Mouse (Mus musculus): ENCODE results near the gene Pbdc1. TPM values are rescaled to one million over a fixed set of nuclear protein-coding genes. Genes with fewer than 3 reads are reported as not detected.
"Not testable (repeated sequence)": the region's sequence is repeated elsewhere in the genome, so short reads cannot be mapped to it uniquely, and the experiment has no call there.

The Pbdc1 gene
- 10 to 100 TPM; 15.5 to 19.2 TPM for total RNA-seq (2021)

DNA sequence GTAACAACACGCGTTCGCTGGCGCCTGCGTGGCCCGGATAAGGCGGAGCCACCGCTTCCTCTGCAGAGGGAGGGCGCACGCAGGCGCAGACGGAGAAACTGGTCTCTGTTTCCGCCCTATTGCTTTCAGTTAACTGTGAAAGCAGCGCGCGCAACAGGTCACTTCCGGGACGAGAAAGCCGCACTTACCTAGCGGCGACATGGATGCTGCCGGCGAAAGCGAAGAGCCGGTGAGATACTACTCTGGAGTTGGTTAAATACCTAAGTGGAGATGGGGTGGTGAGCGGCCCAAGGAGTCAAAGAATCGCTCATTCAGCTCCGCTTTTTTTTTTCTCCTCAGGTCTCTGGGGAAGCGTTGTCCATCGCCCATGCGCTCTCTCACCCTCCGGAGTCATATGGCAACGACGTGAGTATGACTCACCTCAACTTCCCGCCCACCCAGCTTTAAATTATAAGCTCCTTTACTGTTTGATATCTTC lies at the start of gene Pbdc1:
Pbdc1 (plus strand) TSS at position 142 of the 478 bp plus-strand sequence.
- DNase-seq, result peak; percentile 90
- intact Hi-C loops (cut with DNase I), result no loop called here

DNA sequence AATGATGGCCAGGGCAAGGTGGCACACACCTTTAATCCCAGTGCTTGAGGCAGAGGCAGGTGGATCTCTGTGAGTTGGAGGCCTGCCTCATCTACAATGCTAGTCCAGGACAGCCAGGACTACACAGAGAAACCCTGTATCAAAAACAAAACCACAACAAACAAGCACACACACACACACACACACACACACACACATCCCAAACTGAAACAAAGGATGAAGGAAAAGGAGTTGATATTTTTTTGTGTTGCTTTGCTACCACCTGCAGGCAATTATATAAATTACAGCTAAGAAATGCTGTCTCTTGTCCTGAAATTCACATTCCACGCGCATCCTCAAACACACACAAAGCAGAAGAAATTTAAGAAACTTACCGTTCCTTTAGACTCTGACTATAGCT lies 41.9 kb upstream of the Pbdc1 start:
- intact Hi-C loops (cut with DNase I), result no loop called here
- no peak for DNase-seq

DNA sequence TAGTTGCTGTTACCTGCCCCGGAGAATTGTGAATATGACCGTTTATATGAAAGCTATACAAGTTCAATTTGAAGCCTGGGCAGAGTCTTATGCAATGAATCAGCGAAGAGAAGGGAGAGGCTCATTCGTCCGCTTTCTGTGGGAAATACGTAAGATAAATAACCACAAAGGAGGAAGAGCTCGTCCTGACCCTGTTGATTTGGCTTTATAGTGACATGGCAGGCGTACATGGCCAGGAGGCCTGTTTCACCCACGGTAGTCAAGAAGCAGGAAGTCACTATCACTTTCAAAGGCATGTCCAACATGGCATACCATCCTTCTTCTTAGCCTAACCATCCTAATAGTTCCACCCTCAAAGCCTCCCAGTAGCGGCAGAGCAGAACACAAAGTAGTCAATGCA lies 15.3 kb upstream of the Pbdc1 start:
- no peak for DNase-seq
- intact Hi-C loops (cut with DNase I), result no loop called here

DNA sequence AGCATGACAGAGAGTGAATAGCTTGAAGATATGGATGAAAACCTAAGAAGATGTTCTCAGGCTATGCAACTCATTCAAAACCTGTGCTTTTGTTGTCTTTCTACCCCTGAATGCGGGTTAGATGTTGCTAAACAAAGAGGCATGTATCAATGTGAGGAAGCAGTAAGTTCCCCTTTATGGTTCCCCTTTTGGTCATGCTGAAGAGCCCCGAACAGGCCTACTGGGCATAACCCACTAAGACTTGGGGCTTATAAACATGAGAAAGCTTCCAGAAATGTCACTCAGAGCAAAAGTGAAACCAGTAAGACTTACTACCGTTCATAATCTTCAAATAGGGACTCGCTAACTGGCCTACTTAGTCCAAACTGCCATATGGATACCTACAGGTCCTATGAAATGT lies 14.8 kb upstream of the Pbdc1 start:
- no peak for DNase-seq
- intact Hi-C loops (cut with DNase I), result no loop called here

DNA sequence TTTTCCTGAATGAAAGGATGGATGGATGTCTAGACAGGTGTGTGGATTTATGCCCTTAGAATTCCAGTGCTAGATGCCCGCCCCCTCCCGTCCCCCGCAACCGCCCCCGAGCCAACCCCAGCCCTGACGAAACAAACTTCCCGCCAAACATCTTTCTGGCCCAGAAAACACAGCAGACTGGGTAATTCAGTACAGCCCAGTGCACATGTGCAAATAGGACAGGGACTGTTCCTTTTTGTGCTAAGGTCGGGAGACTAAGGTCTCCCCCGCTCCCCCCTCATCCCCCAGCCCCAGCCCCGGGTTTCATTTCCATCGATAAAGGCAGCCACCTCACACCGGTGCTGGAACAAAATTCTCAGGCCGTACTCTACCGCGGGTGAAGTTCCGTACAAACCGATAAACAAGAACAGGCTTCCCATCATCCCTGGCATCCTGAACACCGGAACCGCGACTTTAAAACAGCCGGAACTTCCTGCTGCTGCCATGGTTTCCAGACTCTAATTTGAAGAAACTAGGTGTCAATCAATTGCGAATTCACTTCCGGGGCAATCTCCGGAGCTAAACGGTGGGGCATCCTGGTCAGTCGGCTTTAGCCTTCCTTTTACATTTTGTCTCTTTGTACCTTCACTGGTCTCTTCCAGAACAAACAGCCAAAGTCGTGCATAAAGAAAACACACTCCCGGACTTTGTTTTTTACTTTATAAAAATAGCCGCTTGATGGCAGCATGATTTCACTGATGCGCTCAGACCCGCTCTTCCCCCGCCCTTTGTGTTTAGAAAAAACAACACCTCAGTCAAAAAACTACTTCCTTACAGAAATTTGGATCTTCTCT lies 9.7 kb upstream of the Pbdc1 start:
- DNase-seq, result peak; percentile 63
- intact Hi-C loops (cut with DNase I), result no loop called here

DNA sequence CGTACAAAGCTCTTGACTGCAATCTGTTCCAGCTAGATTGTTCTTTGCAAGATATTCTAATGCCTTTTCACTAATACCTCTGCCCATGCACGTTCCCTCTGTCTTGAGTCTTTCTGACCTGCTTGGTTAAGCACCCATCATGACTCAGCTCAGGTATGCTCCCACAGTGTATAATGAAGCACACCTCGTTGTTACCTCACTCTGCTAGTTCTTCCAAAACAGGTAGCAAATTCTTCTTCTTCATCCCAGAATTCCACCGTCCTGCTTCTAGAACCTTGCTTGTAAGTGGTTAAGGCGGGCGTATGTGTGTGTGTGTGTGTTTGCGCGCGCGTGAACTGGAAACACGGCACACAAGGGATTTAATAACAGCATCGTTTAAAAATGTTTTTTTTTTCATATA lies 405 bp upstream of the Pbdc1 start:
- intact Hi-C loops (cut with DNase I), result no loop called here
- DNase-seq, result no peak

DNA sequence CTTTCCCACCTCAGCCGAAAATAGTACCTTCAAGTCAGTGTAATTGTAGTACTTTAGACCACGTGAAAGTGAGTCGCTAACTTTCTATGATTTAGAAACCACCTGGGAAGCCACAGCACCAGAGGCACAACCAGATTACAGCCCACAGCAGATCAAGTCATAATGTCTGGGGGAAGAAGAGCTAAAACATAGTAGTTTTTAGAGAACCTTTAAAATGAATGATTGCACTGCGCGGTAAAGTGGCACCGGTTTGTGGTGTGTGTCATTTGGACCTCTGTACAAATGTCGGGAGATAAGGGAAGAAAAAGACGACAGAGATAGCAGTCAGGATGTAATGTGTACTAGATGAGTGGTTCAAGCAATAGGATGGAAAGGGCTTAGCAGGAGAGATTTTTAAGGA lies 540 bp downstream of the Pbdc1 start:
- DNase-seq, result no peak
- intact Hi-C loops (cut with DNase I), result no loop called here

DNA sequence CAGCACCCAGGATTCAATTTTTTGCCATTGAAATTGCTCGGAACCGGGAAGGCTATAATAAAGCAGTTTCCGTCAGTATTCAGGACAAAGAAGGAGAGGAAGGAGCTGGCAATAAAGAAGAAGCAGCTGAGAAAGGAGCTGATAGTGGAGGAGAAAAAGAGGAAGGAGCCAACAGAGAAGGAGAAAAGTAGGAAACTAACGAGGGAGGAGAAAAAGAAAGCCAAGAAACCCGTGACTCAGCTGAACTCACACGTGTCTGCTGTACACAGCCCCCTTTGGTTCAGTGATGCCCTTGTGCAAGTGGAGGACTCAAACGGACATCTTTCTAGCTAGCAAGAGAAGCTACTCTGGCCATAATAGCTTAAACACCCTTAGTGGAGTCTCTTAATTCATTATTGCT lies 3.5 kb downstream of the Pbdc1 start:
- intact Hi-C loops (cut with DNase I); DNase-seq: not testable (repeated sequence)

DNA sequence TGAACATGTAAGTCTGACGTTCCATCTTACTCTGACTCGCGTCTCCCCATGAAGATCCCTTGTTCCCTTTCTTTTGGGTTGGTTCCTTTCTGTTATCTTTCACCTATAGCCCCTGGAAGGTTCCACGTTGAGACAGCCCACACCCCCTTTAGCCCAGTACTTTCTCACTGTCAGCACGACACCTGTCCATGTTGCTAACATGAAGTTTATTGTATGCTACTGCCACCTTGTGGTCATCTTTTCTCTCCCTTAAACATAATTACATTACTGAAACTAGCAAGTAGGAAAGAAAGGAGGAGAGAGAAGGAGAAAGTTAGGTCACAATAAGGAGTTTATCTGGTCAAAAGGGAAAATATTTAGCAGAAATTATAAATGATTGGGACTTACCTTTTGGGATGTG lies 24.6 kb downstream of the Pbdc1 start:
- intact Hi-C loops (cut with DNase I), result no loop called here

DNA sequence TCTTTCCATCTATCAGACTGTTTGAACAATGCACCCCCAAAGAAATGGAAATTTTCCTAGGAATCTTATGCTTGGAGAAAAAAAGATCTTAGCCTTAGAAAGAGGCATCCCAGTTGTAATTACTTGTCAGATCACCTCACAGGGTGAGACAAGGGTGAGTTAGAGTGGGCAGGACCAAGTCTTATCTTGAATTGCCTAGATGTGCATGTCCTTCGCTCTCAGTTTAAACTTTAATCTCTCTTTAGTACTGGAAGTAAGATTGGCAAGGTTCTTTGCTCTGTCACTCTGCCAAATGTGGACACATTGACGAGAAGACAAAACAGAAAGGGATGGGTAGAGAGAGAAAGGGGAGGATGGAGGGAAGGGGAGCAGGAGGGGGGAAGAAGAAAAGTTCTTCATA lies 35.4 kb downstream of the Pbdc1 start:
- no peak for DNase-seq
- intact Hi-C loops (cut with DNase I), result no loop called here

More for the DNA sequence above, 24.6 kb downstream of the Pbdc1 start:
- no peak for DNase-seq

DNA sequence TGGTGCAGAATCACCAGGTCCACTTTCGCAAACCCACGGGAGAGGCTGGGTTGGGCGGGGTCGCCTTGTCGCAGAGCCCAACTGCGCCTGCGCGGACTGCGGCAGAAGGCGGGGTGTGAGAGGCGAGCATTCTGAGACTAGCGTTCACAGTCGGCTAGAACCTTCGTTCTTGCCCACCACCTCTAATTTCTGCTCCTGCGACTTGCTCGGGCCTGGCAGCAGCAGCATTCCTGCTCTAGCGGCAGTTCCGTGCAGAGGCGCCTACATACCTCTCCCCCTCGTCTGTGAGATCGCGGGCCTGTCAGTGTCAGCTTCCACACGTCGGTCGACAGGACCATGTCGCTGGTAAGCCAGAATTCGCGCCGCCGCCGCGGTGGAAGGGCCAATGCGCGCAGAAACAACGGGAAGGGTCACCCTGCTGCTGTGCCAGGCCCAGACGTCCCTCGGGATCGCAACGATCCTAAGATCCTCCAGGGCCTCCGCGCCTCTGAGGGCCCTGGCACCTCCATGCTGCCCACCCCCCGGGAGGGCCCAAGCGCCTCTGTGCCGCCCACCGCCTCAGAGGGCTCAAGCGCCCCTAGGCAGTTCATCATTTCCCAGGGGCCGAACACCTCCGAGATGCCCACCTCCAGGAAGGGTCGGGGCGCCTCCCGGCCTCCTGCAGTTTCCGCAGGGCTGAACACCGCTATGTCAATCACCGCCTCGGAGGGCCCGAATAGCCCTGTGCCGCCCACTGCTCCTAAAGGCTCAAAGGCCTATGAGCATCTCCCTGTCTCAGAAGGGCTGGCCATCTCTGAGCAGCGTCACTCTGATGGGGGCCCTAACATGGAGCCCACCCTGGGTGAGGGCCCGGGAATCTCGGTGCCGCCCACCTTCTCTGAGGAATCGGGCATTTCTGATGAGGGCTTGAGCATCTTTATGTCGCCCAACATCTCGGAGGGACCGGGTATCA lies 41.0 kb downstream of the Pbdc1 start, which contains the start of gene Magee1:
Magee1 (plus strand) TSS at position 104 of the 952 bp plus-strand sequence.
- intact Hi-C loops (cut with DNase I), result no loop called here
- DNase-seq, result peak; percentile 79

DNA sequence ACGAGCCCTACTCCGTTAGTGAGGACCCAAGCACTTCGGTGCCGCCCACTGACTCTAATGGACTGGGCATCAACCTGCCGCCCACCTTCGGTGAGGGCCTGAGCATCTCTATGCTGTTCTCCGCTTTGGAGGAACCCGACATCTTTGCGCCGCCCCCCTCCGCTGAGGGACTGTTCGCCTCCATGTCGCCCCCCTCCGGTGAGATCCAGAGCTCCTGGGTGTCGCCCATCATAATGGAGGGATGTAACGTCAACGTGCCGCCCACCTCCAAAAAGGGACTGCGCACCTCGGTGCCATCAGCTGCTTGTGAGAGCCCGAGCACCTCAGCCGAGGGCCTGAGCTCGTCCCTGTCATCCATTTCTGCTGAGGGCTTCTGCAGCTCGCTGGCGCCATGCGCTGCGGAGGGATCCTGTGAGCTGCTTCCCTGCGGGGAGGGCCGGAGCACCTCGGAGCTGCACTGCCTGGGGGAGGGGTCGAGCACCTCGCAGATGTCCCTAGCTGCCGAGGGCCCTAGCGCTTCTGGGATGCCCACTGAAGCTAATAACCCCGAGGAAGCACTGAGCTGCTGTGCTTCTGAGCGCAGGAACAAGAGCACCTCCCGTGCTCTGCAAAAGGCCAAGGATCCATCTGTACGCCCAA lies 41.8 kb downstream of the Pbdc1 start:
- DNase-seq, result peak; percentile 85
- intact Hi-C loops (cut with DNase I), result no loop called here

DNA sequence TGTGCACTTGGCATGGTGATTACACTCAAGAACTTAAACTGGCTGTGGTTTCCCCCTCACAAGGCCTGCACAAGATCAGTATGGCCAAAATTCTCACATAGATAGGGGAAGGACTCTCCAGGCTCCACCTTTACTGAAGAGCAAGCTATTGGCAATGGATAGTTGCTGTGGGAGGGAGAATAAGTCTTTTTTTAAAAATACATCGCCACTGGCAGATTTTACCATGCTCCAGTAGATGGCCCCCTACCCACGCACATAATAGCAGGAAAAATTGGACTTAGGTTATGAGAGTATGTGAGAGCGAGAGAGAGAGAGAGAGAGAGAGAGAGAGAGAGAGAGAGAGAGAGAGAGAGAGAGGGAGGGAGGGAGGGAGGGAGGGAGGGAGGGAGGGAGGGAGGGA lies 45.3 kb downstream of the Pbdc1 start:
- peak; percentile 5 for DNase-seq
- intact Hi-C loops (cut with DNase I), result no loop called here

DNA sequence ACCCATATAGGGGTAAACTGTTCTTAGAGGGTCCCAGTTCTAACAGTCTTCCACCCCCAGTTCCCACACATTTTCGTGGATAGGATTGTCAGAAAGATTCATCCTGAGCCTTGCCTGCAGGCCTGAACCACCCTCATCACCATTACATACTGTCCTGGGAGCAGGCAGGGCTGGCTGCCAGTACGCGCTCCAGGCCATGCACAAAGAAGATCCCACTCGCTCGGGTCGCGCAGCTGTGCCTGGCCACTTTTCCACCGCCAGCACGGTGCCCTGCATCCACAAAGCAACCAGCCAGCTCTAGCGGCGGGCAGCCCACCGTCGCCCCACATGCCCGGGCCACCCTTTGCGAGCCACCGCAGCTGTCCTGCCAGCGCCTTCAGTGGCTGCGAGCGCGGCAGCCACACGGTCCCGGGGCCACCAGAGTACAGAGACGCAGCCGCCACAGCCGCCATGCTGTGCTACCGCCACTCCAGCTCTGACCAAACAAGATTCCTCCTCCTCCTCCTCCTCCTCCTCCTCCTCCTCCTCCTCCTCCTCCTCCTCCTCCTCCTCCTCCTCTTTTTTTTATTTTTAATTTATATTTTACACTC lies 72.4 kb downstream of the Pbdc1 start:
- peak; percentile 29 for DNase-seq
- intact Hi-C loops (cut with DNase I), result no loop called here

DNA sequence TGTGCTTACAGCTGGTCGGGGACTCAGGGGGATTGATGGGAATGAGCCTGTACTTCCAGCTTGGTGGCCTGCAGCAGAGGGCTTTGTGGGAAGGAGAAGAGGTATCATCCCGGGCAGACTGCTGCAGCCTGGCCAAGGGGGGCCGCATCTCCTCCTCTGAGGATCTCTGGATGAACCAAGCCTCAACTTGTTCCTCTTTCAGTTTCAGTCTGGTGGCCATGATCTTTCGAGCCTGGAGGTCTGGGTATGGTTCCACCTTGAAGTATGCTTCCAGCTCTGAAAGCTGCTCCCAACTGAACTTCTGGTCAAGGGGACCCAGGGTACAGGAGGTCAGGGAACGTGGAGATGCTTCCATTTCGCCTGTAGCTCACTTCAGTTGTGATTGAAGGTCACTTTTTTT lies 85.5 kb downstream of the Pbdc1 start:
- DNase-seq; intact Hi-C loops (cut with DNase I): not testable (repeated sequence)

Other genes starting within 250 kb of the Pbdc1 start
- 10 to 100 TPM; 22.0 to 22.2 TPM for gene Magee2, start 222.5 kb upstream of the Pbdc1 start, total RNA-seq (2021)
- gene Magee1, start 40.6 kb downstream of the Pbdc1 start, total RNA-seq (2021), result 100 to 1,000 TPM; 144 to 164 TPM

Measured in left cerebral cortex, postnatal 4 days (tissue).